Mouse (Mus musculus) testis, adult 2 months (tissue): ENCODE results near the gene Stx8.

ENCODE experiments used
- CTCF ChIP-seq: fragments of 200-500 bp; IDR thresholded peaks from 2 replicates; pipeline ENCODE4 v1.5.1; 2012; ENCODE audit warnings: low read depth, mild to moderate bottlenecking, inconsistent platforms, low read length, moderate library complexity; ENCODE audit not compliant: control insufficient read depth, insufficient read depth, insufficient replicate concordance
- POLR2A ChIP-seq: fragments of 200-500 bp; IDR thresholded peaks from 2 replicates; pipeline ENCODE4 v1.6.1; 2012; ENCODE audit warnings: low read depth, mild to moderate bottlenecking, inconsistent platforms, low read length, moderate library complexity; ENCODE audit not compliant: control insufficient read depth

GRCm38 (mm10) chr11:68250106-68250505 is 284.1 kb downstream of the Stx8 start:
- no peak for TF ChIP-seq POLR2A
- no peak for TF ChIP-seq CTCF
